Mouse (Mus musculus) neutrophil, adult 59 days (primary cell): ENCODE measurements around the gene Hspb7. TPM values are rescaled to one million over a fixed set of nuclear protein-coding genes. Genes with fewer than 3 reads are reported as not detected.

Experiments used
- total RNA-seq, 2 experiments: library from RNA; stranded (reverse); gene quantifications; 1 replicate in 1 of 2; 2 replicates in 1 of 2; pipeline ENCODE4 v1.2.4; 2023

Gene Hspb7
- total RNA-seq = not detected

GRCm38 (mm10) chr4:141420192-141420829 lies at the start of gene Hspb7:
Hspb7 (plus strand) TSS chr4:141420779.

GRCm38 (mm10) chr4:141398545-141398944 lies 22.0 kb upstream of the Hspb7 start, which contains the start of gene Clcnka:
Clcnka (minus strand) TSS chr4:141398724.

DNA sequence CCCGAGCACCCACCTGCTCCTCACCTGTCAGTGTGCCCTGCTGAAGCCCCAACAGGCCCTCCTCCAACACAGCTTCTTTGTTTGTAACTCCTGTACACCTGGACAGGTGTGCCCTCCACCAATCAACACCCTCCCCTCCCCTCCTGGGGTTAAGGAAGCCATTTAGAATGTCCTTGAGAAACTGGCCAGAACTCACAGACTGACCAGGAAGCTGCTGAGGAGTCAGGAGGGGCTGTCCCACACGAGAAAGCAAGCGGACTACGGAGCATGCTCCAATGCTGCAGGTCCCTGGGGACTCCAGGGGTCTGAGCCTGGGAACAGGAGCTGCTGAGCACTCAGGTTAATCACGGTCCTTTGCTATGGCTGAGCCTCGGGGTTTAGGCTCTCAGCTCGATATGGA lies 4.7 kb upstream of the Hspb7 start, which contains the start of gene Clcnkb:
Gene Clcnkb (minus strand): TSS at position 91 of the 400 bp plus-strand sequence.

DNA sequence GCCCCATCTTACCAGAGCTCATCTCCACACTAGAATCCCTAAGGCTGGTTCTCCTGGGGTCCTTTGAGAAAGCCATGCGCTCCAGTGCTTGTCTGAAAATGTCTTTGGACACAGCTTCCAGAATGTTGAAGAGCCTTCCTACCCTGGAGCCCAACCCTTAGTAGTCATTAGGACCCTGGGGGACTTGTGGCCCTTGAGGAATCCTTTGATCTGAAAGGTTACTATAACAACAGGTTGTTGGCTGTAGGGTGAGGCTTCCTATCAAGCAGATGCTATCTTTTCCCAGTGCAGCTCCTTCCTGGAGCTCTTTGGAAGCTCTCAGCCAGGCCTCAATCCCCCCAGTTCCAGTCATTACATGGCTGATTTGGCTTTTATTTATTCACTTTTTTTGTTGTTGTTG lies 15.4 kb downstream of the Hspb7 start, which contains the start of gene Srarp:
Gene Srarp (minus strand): TSS at position 132 of the 400 bp plus-strand sequence.

GRCm38 (mm10) chr4:141444451-141445327 lies 24.1 kb downstream of the Hspb7 start, which contains the start of gene Zbtb17:
Zbtb17 (plus strand) TSS chr4:141444654.

Other genes starting within 250 kb of the Hspb7 start
- gene Rsg1, start 206.8 kb upstream of the Hspb7 start, total RNA-seq = 1 to 10 TPM; 1.4 to 1.7 TPM
- gene Arhgef19, start 181.3 kb upstream of the Hspb7 start, total RNA-seq = not detected
- 1 to 10 TPM; 1.3 to 3.0 TPM for gene Epha2, start 119.5 kb upstream of the Hspb7 start, total RNA-seq
- not detected for gene Fam131c, start 52.6 kb upstream of the Hspb7 start, total RNA-seq
- gene Clcnka, start 22.1 kb upstream of the Hspb7 start, total RNA-seq = not detected
- gene Clcnkb, start 4.8 kb upstream of the Hspb7 start, total RNA-seq = not detected
- not detected for gene Srarp, start 15.3 kb downstream of the Hspb7 start, total RNA-seq
- gene Zbtb17, start 23.9 kb downstream of the Hspb7 start, total RNA-seq = 10 to 100 TPM; 16.7 to 20.7 TPM
- 10 to 100 TPM; 79.5 to 93.0 TPM for gene Spen, start 117.8 kb downstream of the Hspb7 start, total RNA-seq
- under 1 TPM in 1 of 2 experiments, not detected in 1; 0.11 TPM for gene Fblim1, start 185.3 kb downstream of the Hspb7 start, total RNA-seq
- gene Tmem82, start 197.9 kb downstream of the Hspb7 start, total RNA-seq = not detected
- gene Slc25a34, start 203.0 kb downstream of the Hspb7 start, total RNA-seq = not detected
- 10 to 100 TPM; 33.1 to 35.7 TPM for gene Plekhm2, start 244.1 kb downstream of the Hspb7 start, total RNA-seq